Mouse (Mus musculus) embryo, embryonic 9.5 days (tissue): Measurements from ENCODE around the gene Slamf7.
A peak's percentile ranks its signal among the peaks of the same experiment; 100 is the strongest.
"Not testable (repeated sequence)": the region's sequence is repeated elsewhere in the genome, so short reads cannot be mapped to it uniquely, and the experiment has no call there.

Experiments used
- DNase-seq: peaks from one replicate; pipeline ENCODE4 v3.0.0-alpha.2; 2017; ENCODE audit errors: extremely low spot score

Slamf7 gene

DNA sequence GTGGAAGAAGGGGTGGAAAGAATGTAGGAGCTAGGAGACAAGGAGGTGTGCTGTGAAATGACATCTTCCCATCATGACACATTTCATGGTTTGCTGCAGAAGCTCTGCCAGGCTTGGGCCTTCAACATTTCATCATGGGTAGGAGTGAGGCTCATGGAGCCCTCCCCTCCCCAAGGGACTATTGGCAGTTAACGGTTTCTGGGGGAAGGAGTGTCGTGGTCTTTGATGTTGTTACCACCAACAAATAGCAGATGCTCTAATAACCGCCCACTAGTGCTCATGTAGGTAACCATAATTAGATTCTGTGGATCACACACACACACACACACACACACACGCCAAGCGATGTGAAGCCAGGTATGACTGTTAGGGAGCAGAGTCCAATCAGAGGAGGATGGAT, at the start of gene Slamf7:
Gene Slamf7 (minus strand): TSS at position 302 of the 400 bp plus-strand sequence.
- no peak for DNase-seq

DNA sequence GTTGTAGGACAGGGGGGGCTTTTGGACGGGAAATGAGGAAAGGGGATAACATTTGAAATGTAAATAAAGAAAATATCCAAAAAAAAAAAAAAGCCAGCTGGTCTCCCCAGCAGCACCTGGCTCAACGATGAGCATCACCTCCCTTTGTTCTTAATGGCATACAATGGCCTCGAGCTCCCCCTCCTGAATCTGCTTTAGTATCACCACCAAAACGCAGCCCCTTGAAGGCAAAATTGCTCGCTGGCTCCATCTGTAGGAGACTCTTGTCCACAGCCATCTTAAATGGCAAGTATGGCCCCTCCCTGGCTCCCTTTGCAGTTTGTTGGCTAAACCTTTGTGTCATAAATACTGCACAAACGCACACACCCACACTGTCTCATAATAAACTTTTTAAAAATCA, 46.1 kb upstream of the Slamf7 start:
- DNase-seq: peak; percentile 39

GRCm38 (mm10) chr1:171693918-171694317, 41.1 kb upstream of the Slamf7 start:
- no peak for DNase-seq

- no peak for DNase-seq
Observed at GRCm38 (mm10) chr1:171687320-171687719, 34.5 kb upstream of the Slamf7 start.

DNA sequence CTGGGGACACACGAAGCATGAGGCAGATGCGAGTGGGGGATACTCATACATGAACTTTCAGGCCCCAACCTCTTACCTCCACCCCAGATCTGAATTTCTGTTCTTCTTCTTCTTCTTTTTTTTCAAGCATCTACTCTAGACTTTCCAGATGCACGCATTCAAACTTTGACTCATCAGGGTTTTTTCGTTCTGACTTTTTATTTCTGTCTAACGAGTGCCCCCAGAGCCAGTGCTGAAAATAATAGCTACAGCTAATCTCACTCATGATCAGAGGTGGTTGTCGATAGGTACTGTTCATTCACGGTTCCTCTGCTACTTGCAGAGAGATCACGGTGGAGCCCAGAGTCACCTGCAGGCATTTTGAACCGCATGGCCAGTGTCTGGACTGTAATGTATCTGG, 32.1 kb upstream of the Slamf7 start:
- no peak for DNase-seq

GRCm38 (mm10) chr1:171681531-171682299, 28.9 kb upstream of the Slamf7 start, which contains the start of gene Cd48:
Gene Cd48, plus strand, starts transcription at chr1:171682009.
- DNase-seq: no peak

DNA sequence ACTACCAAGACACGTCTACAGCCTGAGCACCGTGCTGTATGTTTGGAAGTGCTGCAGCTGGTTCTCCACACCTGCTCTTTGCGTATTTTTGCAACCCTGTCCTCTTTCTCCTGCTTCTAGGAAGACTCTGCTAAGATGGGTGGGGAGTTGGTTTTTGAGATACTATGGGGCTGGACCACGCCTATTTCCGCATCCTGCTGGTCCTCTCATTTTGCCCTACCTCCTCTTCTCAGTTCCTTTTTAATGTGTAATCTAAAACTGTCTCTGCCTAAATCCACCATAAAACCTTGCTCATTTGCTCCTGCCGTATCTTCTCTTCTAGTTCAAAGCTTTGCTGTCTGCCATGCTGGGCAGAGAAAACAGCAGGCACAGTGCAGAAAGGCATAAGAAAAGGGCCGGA, 28.2 kb upstream of the Slamf7 start:
- no peak for DNase-seq

DNA sequence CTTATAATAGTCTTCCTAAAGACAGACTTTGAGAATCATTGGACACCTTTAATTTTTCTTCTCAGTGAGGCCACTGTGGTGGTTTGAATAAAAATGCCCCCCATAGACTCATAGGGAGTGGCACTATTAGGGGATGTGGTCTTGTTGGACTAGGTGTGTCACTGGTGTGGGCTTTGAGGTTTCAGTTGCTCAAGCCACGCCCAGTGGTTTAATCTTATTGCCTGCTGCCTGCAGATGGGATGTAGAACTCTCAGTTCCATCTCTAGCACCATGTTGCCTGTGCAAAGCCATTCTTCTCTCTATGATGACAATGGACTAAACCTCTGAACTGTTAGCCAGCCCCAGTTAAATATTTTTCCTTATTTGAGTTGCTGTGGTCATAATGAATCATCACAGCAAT, 24.9 kb upstream of the Slamf7 start:
- no peak for DNase-seq

GRCm38 (mm10) chr1:171674467-171674866, 21.6 kb upstream of the Slamf7 start:
- DNase-seq: no peak

- no peak for DNase-seq
Observed at GRCm38 (mm10) chr1:171672854-171673475, 20.1 kb upstream of the Slamf7 start.

DNA sequence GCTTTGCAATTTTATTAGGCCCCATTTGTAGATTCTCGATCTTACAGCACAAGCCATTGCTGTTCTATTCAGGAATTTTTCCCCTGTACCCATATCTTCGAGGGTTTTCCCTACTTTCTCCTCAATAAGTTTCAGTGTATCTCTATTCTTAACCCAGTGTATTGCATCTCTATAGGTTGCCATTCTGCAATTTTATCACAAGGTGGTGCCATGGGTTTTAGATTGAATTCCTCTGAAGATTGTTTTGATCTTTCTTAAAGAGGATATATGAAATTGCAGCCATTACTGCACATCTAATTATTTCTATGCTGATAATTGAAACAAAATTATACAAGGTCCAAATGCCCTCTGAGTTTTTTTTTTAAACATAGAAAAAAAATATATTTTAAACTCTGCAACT, 19.6 kb upstream of the Slamf7 start:
- not testable (repeated sequence) for DNase-seq

DNA sequence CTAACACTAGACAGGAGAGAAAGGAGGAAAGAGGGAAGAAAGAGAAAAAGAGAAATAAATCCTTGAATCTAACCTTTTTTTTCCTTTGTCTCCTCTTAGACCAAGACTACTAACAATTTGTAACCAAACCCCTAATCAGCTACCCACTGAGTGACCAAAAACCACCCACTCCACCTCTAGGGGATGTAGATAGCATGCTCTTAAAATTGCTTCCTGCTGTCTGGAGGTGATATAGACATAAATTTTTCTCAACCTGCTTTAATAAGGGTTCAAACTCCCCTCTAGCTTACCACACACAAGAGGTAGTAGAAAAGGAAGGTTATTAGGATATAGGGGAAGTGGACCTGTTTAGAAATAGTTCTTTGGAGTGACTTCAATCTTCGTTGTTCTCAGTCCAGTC, 14.3 kb upstream of the Slamf7 start:
- DNase-seq: no peak

- DNase-seq: no peak
Observed at GRCm38 (mm10) chr1:171666350-171666749, 13.5 kb upstream of the Slamf7 start.

DNA sequence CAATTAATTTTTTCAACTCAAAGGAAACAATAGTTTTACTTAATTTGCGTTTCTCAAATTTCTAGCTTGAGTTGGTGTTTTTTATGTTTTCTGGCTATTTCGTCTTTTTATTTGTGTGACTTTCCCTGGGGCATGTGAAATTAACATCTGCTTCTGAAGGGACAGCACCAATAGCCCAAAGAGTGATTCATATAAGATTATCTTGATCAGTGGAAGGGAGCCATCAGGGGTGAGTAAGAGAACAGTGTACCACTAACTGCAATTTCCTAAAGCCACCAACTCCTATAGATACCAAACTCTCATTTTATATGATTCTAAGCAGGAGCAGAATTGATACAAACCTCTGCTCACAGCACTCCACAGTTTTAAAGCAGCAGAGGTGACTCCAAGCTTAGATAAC, 10.9 kb upstream of the Slamf7 start:
- no peak for DNase-seq

DNA sequence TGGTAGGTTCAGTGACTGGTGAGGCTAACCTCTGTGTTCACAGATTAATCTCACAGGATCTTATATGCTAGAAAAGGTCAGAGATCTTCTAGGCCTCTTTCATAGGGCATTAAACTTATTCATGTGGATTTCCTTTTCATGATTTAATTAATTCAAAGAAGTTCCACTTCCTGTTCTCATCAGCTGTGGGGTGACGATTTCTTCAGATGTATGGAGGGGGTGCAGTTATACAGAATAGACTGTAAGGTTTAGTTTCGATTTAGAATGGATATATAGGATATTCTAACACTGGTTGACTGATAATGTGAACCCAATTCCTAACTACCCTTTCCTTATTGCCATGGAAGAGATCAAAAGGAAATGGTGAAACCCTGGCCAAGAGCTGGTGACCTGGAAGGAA, 8.6 kb upstream of the Slamf7 start:
- no peak for DNase-seq

GRCm38 (mm10) chr1:171660423-171660822, 7.6 kb upstream of the Slamf7 start:
- DNase-seq: no peak

DNA sequence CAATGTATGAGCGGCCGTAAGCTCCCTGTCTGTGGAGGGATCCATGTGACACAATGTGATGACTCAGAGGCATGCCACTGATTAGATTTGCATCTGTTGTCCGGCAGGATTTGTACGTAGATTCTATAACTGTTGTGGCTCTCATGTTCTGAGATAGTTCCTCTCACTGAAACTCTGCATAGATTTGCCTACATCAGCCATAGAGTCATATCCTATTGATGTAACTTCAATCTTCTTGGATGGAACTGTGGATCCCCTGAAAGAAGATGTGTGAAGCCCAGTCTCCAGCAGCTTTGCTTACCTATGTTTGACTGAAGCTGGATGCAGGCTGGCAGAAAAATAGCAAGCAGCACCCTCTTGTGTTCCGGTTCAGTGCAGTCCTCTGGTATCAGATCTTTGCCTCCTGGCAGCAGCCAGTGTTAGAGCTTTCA, 5.7 kb upstream of the Slamf7 start:
- DNase-seq: no peak

GRCm38 (mm10) chr1:171648840-171649239, 4.0 kb downstream of the Slamf7 start:
- no peak for DNase-seq

DNA sequence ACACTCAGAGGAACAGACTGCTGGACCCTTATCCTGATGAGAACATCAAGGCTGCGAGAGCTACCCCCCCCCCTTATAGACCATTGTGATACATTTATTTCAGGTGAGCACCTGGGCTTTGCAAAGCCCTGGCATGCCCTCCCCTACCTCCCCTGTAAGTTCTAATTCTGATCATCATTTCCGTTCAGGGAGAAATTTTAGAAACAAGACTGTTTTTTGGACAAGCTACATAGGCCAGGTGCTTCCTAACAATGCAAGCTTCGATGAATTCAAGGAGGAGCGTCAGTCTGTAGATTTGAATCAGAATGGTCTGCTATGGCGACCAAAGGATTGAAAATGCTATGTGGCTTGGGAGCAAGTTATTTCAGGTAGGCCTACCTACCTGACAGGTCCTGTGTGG, 5.1 kb downstream of the Slamf7 start:
- DNase-seq: no peak

- no peak for DNase-seq
Observed at GRCm38 (mm10) chr1:171646429-171646940, 6.3 kb downstream of the Slamf7 start.

DNA sequence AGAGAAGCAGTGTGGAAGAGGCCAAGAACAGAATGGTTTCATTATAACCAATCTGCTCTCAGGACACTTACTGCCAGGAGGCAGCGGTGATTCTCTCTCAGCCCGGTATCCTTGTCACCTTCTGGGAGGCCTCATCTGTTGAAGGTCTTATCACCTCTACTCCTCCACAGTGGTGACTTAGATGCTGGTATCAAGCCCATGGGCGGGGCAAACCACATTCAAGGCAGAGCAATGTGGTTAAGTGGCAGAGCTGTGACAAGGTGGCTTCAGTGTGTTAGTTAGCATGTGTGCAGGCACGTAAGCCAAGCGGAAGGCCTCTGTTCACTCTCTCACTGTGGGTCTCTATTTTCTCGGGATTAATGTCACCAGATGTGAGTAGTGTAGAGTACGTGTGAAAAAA, 9.2 kb downstream of the Slamf7 start:
- no peak for DNase-seq

- no peak for DNase-seq
Observed at GRCm38 (mm10) chr1:171640796-171641195, 12.0 kb downstream of the Slamf7 start.

- no peak for DNase-seq
Observed at GRCm38 (mm10) chr1:171638686-171639085, 14.1 kb downstream of the Slamf7 start.
